ENCODE assay signal across 36 mouse cellular contexts in genomic region chr13:43562726-43563125, GRCm38 (mm10). TPM values are rescaled to one million over a fixed set of nuclear protein-coding genes. Genes with fewer than 3 reads are reported as not detected.
"Had no signal": no experiment of that assay in that cellular context is flagged by ENCODE, and none has a peak within 500 bp of the region (broad histone marks: within the 10 kb centered on the region; RNA-seq: fewer than 3 reads in every experiment).

No protein-coding gene starts in this region.

- H3K27ac ChIP-seq: limb, embryonic 10.5 days; limb, embryonic 12.5 days; limb, embryonic 13.5 days; limb, embryonic 15.5 days; liver, embryonic 12.5 days; liver, embryonic 13.5 days; liver, embryonic 14.5 days; liver, embryonic 15.5 days; lung, embryonic 15.5 days; macrophage; midbrain, embryonic 10.5 days; midbrain, embryonic 12.5 days; midbrain, embryonic 13.5 days; neural tube, embryonic 12.5 days had no signal

- H3K27me3 ChIP-seq: limb, embryonic 12.5 days; limb, embryonic 13.5 days; limb, embryonic 15.5 days; liver, embryonic 12.5 days; liver, embryonic 13.5 days; lung, embryonic 15.5 days; neural tube, embryonic 12.5 days had no signal

- DNase-seq: left cerebral cortex, postnatal 4 days; liver; liver, embryonic 13.5 days; liver, postnatal 0 days; lung, adult 18-20 months; lung, adult 2 months; lung, embryonic 14.5 days; lung, postnatal 10 days; lung, postnatal 14 days; lung, postnatal 36 days; lung, postnatal 4 days; midbrain, embryonic 14.5 days had no signal

- H3K9me3 ChIP-seq: limb, embryonic 10.5 days; limb, embryonic 12.5 days; limb, embryonic 13.5 days; limb, embryonic 15.5 days; liver, embryonic 12.5 days; liver, embryonic 13.5 days; liver, embryonic 15.5 days; lung, embryonic 15.5 days; megakaryocyte, embryonic 14.5 days; midbrain, embryonic 10.5 days; midbrain, embryonic 12.5 days; midbrain, embryonic 13.5 days; neural tube, embryonic 12.5 days had no signal

- H3K9ac ChIP-seq: limb, embryonic 12.5 days; limb, embryonic 13.5 days; limb, embryonic 15.5 days; liver, embryonic 12.5 days; liver, embryonic 13.5 days; liver, embryonic 14.5 days; liver, embryonic 15.5 days; liver, postnatal 0 days; lung, embryonic 14.5 days; lung, embryonic 15.5 days; midbrain, embryonic 12.5 days; midbrain, embryonic 13.5 days; neural tube, embryonic 12.5 days had no signal

- H3K4me2 ChIP-seq: limb, embryonic 12.5 days; limb, embryonic 13.5 days; limb, embryonic 15.5 days; liver, embryonic 11.5 days; liver, embryonic 12.5 days; liver, embryonic 13.5 days; liver, embryonic 15.5 days; lung, embryonic 14.5 days; lung, embryonic 15.5 days; midbrain, embryonic 12.5 days; midbrain, embryonic 13.5 days; neural tube, embryonic 12.5 days had no signal

- H3K36me3 ChIP-seq: limb, embryonic 10.5 days; limb, embryonic 12.5 days; limb, embryonic 13.5 days; limb, embryonic 15.5 days; liver, embryonic 12.5 days; liver, embryonic 13.5 days; liver, embryonic 15.5 days; lung, embryonic 15.5 days; midbrain, embryonic 10.5 days; midbrain, embryonic 12.5 days; midbrain, embryonic 13.5 days; neural tube, embryonic 12.5 days had no signal

- H3K4me3 ChIP-seq: limb, embryonic 10.5 days; limb, embryonic 12.5 days; limb, embryonic 13.5 days; limb, embryonic 15.5 days; liver, embryonic 12.5 days; liver, embryonic 13.5 days; liver, embryonic 15.5 days; lung, embryonic 15.5 days; megakaryocyte, embryonic 14.5 days; midbrain, embryonic 10.5 days; midbrain, embryonic 12.5 days; midbrain, embryonic 13.5 days; myocyte; neural tube, embryonic 12.5 days had no signal

- ATAC-seq: liver, embryonic 12.5 days; liver, postnatal 0 days; lung, postnatal 0 days; midbrain, embryonic 13.5 days; midbrain, embryonic 16.5 days had no signal

RNA-seq across cellular contexts. Expression of gene Rnf182, which starts 52.8 kb away (rescaled TPM):
- total RNA-seq: liver, adult 2 months; megakaryocyte progenitor cell, adult 5-6 weeks; megakaryocyte, adult 5-6 weeks; megakaryocyte-erythroid progenitor cell, adult 5-6 weeks; monocyte, adult 5-6 weeks had no signal
- polyA plus RNA-seq: liver, adult 2 months; liver, embryonic 15.5 days; liver, embryonic 16.5 days; liver, postnatal 0 days; macrophage; myocyte had no signal
